Mouse (Mus musculus) liver, postnatal 0 days (tissue): Measurements from ENCODE around the gene Rtf2. TPM values are rescaled to one million over a fixed set of nuclear protein-coding genes. Genes with fewer than 3 reads are reported as not detected.

Experiments
- ATAC-seq: fragments of 200-750 bp; cut with Nextera tagmentation; 2 replicates; pipeline ENCODE4 v1.8.0; 2017; ENCODE audit warnings: mild to moderate bottlenecking, moderate library complexity
- DNase-seq: peaks from one replicate; pipeline ENCODE4 v3.0.0-alpha.2; 2016
- H3K27ac ChIP-seq: fragments of 300-500 bp; sonication (generic); 2 replicates; pipeline ENCODE4 v1.5.1; 2014; ENCODE audit warnings: antibody characterized with exemption, moderate library complexity, mild to moderate bottlenecking, low read depth
- H3K27me3 ChIP-seq: fragments of 300-500 bp; sonication (generic); 2 replicates; pipeline ENCODE4 v1.6.1; 2014; ENCODE audit warnings: low read length, control low read depth, mixed read lengths; ENCODE audit not compliant: insufficient read depth
- H3K36me3 ChIP-seq: fragments of 300-500 bp; sonication (generic); replicated peaks from 2 replicates; pipeline ENCODE4 v1.6.1; 2014; ENCODE audit warnings: mild to moderate bottlenecking, control low read depth, low read length, moderate library complexity, mixed read lengths; ENCODE audit not compliant: insufficient read depth
- H3K4me1 ChIP-seq: fragments of 300-500 bp; sonication (generic); 2 replicates; pipeline ENCODE4 v1.6.1; 2014; ENCODE audit warnings: antibody characterized with exemption, mild to moderate bottlenecking, control low read depth; ENCODE audit not compliant: insufficient read depth
- H3K4me2 ChIP-seq: fragments of 300-500 bp; sonication (generic); 2 replicates; pipeline ENCODE4 v1.6.1; 2014; ENCODE audit warnings: low read depth, mild to moderate bottlenecking, low read length, moderate library complexity, mixed read lengths
- H3K4me3 ChIP-seq: fragments of 300-500 bp; sonication (generic); 2 replicates; pipeline ENCODE4 v1.5.1; 2014; ENCODE audit warnings: low read depth, low read length
- H3K9ac ChIP-seq: fragments of 300-500 bp; sonication (generic); replicated peaks from 2 replicates; pipeline ENCODE4 v1.6.1; 2014; ENCODE audit warnings: mild to moderate bottlenecking, moderate library complexity
- H3K9me3 ChIP-seq: fragments of 300-500 bp; sonication (generic); 2 replicates; pipeline ENCODE4 v1.6.1; 2016; ENCODE audit warnings: mild to moderate bottlenecking, control low read depth, low read length, mixed read lengths
- CTCF ChIP-seq: sonication (generic); IDR thresholded peaks from 2 replicates; pipeline ENCODE4 v1.5.1; 2016; ENCODE audit warnings: antibody characterized with exemption, low read depth
- EP300 ChIP-seq: IDR thresholded peaks from 2 replicates; pipeline ENCODE4 v1.6.1; 2016; ENCODE audit warnings: antibody characterized with exemption, low read depth, mild to moderate bottlenecking
- WGBS: fragments of 180-500 bp; shearing (Covaris S2); extraction: QIAGEN DNeasy Blood & Tissue Kit; methylation state at CpG from one replicate; pipeline ENCODE4 v1.1.7; 2014; ENCODE audit not compliant: insufficient replicate concordance; 5-methylcytosine and 5-hydroxymethylcytosine counted together
- polyA plus RNA-seq: library from polyadenylated mRNA; unstranded; fragments of >200 nt; fragmentation: Nextera tagmentation; extraction: Ambion mirVana; gene quantifications from 2 replicates; pipeline ENCODE4 v1.2.1, GENCODE M21; 2015

Rtf2 gene
- polyA plus RNA-seq: 62.4 and 68.5 TPM in 2 replicates

GRCm38 (mm10) chr2:172439843-172440639 is at the start of gene Rtf2:
Gene Rtf2 (plus strand): TSS chr2:172440556.
- ATAC-seq (peak; percentile 95), DNase-seq (peak; percentile 99)
- Histone ChIP-seq H3K9ac (peak within 1 kb of the TSS; percentile 89), H3K9me3 (no peaks in the 10 kb centered on the region), H3K4me3 (peak within 1 kb of the TSS; percentile 79), H3K4me2 (peak within 1 kb of the TSS; percentile 90), H3K36me3 (peaks cover 8% of the 10 kb centered on the region; the same call in 1 of the 2 replicates), H3K27me3 (no peaks in the 10 kb centered on the region), H3K4me1 (peaks cover 26% of the 10 kb centered on the region), H3K27ac (peak within 1 kb of the TSS; percentile 91)
- 3% methylated on average over 35 of the region's 35 CpGs for WGBS
- TF ChIP-seq EP300 (peak; percentile 77), CTCF (peak; percentile 18; the same call in 1 of the 2 replicates)

- H3K36me3 ChIP-seq: no peaks in the 10 kb centered on the region
- DNase-seq: no peak
- H3K4me1 ChIP-seq: peaks cover 9% of the 10 kb centered on the region
- no peak for TF ChIP-seq CTCF
- TF ChIP-seq EP300: no peak
- no peaks in the 10 kb centered on the region for H3K27me3 ChIP-seq
- ATAC-seq: no peak
- no peaks in the 10 kb centered on the region for H3K9me3 ChIP-seq
- WGBS: 56% methylated on average over 10 of the region's 10 CpGs
- H3K9ac ChIP-seq: no peak overlapping the region
- H3K4me2 ChIP-seq: no peak overlapping the region
- no peak overlapping the region for H3K4me3 ChIP-seq
- H3K27ac ChIP-seq: no peak overlapping the region
These were observed 48.3 kb upstream of the Rtf2 start for GRCm38 (mm10) chr2:172392041-172392521.

- DNase-seq (peak; percentile 63), ATAC-seq (peak; percentile 52)
- Histone ChIP-seq H3K36me3 (no peaks in the 10 kb centered on the region), H3K4me1 (peaks cover 14% of the 10 kb centered on the region), H3K4me2 (peak within 1 kb of the TSS; percentile 59), H3K27ac (0 out of 2 replicates have a peak within 1 kb of the TSS, but pooled peaks have one; percentile 1), H3K4me3 (peak within 1 kb of the TSS; percentile 32), H3K27me3 (no peaks in the 10 kb centered on the region), H3K9me3 (no peaks in the 10 kb centered on the region), H3K9ac (no peak within 1 kb of the TSS)
- TF ChIP-seq EP300 (no peak), CTCF (no peak)
- 12% methylated on average over 13 of the region's 13 CpGs for WGBS
These were observed 46.8 kb upstream of the Rtf2 start, which contains the start of gene Cass4 for GRCm38 (mm10) chr2:172393391-172394051. Gene Cass4 (plus strand): TSS chr2:172393794.

- Histone ChIP-seq H3K27me3 (no peaks in the 10 kb centered on the region), H3K4me3 (peak overlapping the region; percentile 32), H3K4me1 (peaks cover 14% of the 10 kb centered on the region), H3K9me3 (no peaks in the 10 kb centered on the region), H3K36me3 (no peaks in the 10 kb centered on the region), H3K27ac (no peak overlapping the region), H3K4me2 (peak overlapping the region; percentile 59), H3K9ac (no peak overlapping the region)
- no peak for TF ChIP-seq EP300
- TF ChIP-seq CTCF: no peak
- ATAC-seq: no peak
- WGBS: 48% methylated on average over 2 of the region's 2 CpGs
- DNase-seq: no peak
These were observed 46.3 kb upstream of the Rtf2 start for GRCm38 (mm10) chr2:172394052-172394392.

DNA sequence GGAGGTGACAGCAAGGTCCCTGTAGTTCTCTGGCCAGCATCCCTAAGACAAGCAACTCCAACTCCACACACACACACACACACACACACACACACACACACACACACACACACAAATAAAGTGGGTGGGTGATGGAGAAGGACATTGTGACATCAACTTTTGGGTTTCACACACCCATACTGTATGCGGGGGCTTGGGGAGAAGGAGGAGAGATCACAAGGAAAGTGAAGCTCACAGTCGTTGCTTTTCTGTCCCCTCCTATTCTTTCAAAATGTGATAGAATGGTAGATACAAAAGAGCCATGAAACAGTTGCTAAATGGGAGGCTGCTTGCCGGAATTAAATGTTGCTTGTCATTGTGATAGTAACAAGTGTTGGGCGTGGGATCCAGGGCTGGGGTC is 45.7 kb upstream of the Rtf2 start:
- 75% methylated on average over 4 of the region's 4 CpGs for WGBS
- ATAC-seq (no peak), DNase-seq (no peak)
- Histone ChIP-seq H3K9me3 (no peaks in the 10 kb centered on the region), H3K27me3 (no peaks in the 10 kb centered on the region), H3K36me3 (no peaks in the 10 kb centered on the region), H3K4me2 (no peak overlapping the region), H3K4me3 (no peak overlapping the region), H3K27ac (no peak overlapping the region), H3K9ac (no peak overlapping the region), H3K4me1 (peaks cover 14% of the 10 kb centered on the region)
- no peak for TF ChIP-seq EP300
- no peak for TF ChIP-seq CTCF

GRCm38 (mm10) chr2:172395961-172396360 is 44.4 kb upstream of the Rtf2 start:
- no peak overlapping the region for H3K27ac ChIP-seq
- no peak overlapping the region for H3K9ac ChIP-seq
- 64% methylated on average over 9 of the region's 9 CpGs for WGBS
- peaks cover 19% of the 10 kb centered on the region for H3K4me1 ChIP-seq
- DNase-seq (peak; percentile 29), ATAC-seq (no peak)
- H3K36me3 ChIP-seq: no peaks in the 10 kb centered on the region
- no peak overlapping the region for H3K4me2 ChIP-seq
- no peak for TF ChIP-seq EP300
- no peak for TF ChIP-seq CTCF
- H3K9me3 ChIP-seq: no peaks in the 10 kb centered on the region
- H3K27me3 ChIP-seq: no peaks in the 10 kb centered on the region
- H3K4me3 ChIP-seq: no peak overlapping the region
